Mouse (Mus musculus): ENCODE results near the gene Olfr222.

GRCm38 (mm10) chr11:59526472-59527080 lies 49.5 kb downstream of the Olfr222 start, which contains the start of gene Zkscan17:
- TF ChIP-seq GATA1 (IDR thresholded peaks at IDR 0.05; ENCODE audit: borderline replicate concordance, low read length) (no peak), FLI1 (IDR thresholded peaks at IDR 0.05; ENCODE audit: low read length) (no peak)
